Mouse (Mus musculus): Measurements from ENCODE around the gene Iqcb1.

Iqcb1 gene

DNA sequence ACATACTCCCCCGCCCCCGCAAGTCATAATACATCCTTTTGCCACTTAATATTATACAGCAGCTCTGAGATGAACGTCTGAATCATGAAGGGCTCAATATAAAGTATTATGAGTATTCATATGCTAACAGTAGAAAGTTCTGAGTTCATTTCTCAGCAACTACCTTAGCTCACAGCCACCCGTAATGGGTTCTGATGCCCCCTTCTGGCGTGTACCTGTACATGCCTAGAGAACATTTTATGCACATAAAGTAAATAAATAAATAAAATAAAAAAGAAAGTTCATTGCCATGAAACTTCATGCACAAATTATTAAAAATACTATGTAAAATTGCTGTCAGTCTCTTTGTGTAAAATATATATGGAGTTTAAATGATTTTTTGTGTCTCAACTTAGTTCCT is 49.1 kb downstream of the Iqcb1 start:
- DNase-seq, result no peak

DNA sequence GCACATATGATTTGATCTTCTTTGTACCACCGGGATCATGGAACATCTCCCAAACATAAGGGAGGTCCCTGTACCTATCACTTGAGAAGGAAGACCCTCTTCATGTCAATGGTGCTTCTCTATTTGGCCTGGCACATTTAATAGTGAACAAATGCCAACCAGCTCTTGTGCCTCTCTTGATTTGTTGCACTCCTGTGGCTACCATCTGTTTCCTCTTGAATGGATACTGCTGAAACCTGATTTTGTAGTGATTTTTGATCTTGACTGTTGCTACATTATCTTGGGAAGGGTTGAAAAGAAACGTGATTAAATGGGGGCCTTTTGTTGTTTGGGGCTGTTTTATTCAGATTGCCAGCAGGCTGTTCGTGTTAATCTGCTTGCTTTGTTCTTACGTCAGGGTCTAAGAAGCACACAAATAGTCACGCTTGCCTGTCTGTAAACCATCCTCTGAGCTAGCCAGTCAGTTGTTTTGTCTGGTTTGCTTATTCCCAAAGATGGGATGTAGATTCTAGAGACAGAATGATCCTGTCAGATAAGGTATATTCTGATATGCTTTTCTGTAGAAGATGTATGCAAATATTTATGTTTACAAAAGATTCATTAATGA is 54.7 kb downstream of the Iqcb1 start:
- DNase-seq, result no peak

DNA sequence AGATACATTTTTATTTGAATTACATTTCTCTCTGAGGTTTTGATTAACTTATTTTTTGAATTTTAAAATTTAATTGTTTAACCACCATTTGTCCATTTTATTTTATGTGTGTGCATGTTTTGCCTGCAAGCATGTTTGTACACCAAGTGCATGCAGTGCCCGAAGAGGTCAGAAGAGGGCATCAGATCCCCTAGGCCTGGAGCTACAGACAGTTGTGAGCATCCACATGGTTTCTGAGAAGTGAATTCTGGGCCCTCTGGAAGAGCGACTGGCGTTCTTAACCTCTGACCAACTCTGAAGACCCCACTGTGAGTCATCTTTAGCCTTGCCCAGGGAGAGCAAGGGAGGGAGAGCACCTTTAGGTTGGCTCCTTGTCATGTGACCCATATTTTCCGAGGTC is 56.7 kb downstream of the Iqcb1 start:
- DNase-seq, result peak; percentile 48

DNA sequence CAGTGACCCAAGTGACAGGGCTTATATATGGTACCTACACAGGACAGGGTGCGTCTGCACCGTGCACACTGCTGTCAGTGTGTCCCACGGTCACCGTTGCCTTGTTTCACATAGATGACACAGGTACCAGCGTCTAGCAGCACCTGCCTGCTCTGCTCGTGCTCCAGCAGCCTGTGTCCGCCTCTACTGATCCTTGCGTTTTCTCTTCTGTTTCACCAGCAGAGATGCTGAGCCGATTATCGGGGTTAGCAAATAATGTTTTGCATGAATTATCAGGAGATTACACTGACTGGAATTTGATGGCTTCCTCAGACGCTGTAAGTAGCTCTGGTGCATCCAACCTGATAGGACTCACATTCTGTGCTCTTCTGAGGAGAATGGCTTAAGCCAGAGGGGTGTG is 57.7 kb downstream of the Iqcb1 start:
- DNase-seq, result no peak

DNA sequence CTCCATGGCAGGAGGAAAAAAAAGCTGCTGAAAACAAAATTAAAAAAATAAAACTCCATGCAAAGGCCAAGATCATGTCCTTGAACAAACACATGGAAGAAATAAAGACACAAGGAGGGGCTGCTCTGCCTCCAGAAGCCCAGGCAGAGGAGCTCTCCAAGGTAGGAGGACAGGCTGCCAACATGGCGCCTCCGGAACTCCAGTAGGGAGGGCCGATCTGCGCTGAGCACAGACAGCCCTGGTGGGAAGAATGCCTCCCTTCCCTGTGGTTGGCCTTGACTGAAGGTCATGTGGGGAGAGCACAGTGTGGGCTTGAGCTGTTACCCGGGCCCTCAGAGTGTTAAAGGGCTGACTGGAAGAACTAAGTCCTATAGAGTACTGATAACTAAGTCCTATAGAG is 59.4 kb downstream of the Iqcb1 start:
- DNase-seq, result no peak

DNA sequence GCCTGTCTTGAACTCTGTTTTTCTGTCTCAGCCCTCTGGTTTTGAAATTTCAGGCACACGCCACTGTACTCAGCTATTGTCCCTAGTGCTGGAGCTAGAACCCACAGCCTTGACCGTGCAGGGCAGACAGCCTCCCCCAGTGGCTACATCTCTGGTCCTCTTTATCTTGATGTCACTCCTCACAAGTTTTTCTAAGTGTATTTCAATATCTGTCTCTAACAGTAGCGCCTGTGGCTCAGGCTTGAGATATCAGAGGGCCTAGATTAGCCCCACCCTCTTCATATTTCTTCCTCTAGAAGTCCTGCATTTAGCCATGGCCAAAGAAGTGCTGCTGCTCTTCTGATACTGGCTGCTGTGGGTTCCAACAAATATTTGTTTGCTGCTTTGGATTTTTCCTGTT is 62.4 kb downstream of the Iqcb1 start:
- no peak for DNase-seq

DNA sequence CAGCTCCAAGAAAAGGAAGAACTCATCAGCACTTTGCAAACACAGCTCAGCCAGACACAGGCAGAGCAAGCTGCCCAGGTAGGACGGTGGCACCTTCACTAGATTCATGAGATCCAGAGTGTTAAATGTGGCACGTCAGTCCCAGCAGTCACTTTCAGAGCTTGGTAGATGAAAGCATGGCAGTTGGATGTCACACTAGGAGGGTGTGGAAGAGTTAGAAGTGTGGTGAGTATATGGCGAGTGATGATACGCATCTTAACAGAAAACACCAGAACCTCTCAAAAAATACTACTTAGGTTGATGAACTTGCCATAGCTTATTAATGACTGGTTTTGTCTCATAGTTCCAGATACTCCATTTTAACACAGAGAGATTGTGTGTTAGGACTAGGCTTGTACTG is 63.2 kb downstream of the Iqcb1 start:
- DNase-seq, result no peak

DNA sequence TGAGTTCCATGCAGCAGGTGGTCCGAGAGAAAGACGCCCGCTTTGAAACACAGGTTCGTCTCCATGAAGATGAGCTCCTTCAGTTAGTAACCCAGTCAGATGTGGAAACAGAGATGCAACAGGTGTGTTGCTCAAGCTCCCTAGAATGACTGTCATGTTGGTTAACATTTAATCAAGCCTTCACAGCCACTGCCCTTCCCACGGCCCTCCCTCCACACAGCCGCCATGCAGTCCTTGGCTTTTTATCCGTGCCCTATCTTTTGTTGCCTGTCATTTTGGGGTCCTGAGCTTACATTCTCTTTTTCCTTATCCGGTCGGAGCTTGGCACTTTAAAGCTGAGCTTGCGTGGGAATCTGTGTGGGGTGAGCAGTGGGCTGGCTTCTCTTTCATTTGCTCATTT is 65.1 kb downstream of the Iqcb1 start:
- no peak for DNase-seq

DNA sequence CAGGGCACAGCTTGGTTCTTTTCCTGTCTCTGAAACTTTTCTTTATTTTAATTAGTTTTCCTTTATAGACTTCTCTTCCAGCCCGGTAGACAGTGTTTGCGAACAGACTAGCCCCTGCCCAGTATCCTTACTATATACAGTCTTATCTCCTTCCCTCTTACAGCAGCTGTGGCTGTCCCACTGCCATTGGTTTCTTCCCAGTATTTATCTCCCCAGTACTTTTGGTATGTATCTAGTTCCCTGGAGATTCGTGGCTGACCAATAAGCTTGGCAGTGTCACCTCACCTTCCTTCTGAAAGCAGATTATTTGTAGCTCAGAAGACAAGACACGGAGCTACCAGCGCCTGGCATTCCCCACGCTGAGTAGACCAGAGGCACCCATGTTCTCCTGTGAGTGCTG is 68.5 kb downstream of the Iqcb1 start:
- no peak for DNase-seq

DNA sequence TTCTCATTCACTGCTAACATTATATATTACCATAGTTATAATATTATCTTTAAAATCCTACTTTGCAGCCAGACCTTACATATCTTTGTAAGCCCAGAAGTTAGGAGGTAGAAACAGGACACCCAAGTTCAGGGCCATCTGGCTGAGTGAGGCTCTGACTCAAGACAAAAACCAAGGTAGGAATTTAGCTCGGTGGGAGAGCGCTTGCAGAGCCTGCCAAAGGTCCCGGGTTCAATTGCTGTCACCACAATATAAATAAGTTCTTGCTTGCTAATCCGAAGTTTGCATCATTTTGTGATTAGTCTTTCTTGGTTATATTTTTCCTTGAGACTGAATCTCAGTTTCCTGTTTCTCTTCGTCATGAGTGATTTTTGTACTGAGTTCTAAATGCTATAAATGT is 75.0 kb downstream of the Iqcb1 start:
- DNase-seq, result no peak

DNA sequence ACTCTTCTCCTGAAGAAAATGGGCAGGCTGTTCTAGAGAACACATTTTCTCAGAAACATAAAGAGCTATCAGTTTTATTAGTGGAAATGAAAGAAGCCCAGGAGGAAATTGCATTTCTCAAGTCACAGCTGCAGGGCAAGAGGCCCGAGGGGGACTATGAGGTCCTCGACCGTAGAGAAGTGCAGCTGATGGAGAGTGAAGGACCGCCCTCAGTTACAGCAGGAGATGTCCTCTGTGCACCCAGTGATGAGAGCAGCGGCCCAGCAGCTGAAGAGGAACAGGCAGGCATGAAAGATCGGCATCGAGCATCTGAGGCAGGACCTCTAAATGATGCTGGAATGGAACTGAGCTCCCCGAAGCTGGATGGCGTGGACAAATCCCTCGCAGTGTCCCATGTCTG is 83.7 kb downstream of the Iqcb1 start:
- DNase-seq, result no peak

DNA sequence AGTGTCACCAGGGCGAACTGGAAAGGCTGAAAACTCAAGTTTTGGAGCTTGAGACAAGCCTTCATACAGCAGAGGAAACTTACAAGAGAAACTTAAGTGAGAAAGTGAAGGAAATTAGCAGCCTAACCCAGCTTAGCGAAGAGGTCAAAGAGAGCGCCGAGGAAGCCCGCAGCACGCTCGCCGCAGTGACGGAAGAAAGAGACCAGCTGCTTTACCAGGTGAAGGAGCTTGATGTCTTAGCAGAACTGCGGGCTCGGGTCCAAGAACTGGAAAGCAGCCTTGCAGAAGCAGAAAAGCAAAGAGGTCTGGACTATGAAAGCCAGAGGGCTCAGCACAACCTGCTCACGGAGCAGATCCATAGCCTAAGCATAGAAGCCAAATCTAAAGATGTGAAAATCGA is 84.1 kb downstream of the Iqcb1 start:
- DNase-seq, result peak; percentile 19

DNA sequence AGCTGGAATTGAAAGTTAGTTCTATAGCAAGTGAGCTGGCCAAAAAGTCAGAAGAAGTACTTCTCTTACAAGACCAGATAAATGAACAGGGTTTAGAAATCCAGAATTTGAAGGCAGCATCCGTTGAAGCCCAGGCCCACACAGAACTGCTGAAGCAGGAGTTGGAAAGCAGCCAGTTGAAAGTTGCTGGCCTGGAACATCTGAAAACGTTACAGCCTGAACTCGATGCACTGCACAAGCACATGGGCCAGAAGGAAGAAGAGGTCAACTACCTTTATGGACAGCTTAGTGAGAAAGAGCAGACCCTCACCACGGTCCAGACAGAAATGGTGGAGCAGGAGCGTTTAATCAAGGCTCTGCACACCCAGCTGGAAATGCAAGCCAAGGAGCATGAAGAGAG is 86.0 kb downstream of the Iqcb1 start:
- peak; percentile 69 for DNase-seq

DNA sequence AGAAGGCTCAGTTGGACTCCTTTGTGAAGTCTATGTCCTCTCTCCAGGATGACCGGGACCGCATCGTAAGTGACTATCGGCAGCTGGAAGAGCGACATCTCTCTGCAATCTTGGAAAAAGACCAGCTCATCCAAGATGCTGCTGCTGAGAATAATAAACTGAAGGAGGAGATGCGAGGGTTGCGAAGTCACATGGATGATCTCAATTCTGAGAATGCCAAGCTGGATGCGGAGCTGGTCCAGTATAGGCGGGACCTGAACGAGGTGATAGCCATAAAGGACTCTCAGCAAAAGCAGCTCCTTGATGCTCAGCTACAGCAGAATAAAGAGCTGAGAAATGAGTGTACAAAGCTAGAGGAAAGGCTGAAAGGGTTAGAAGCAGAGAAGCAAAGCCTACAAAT is 90.3 kb downstream of the Iqcb1 start:
- DNase-seq, result no peak

DNA sequence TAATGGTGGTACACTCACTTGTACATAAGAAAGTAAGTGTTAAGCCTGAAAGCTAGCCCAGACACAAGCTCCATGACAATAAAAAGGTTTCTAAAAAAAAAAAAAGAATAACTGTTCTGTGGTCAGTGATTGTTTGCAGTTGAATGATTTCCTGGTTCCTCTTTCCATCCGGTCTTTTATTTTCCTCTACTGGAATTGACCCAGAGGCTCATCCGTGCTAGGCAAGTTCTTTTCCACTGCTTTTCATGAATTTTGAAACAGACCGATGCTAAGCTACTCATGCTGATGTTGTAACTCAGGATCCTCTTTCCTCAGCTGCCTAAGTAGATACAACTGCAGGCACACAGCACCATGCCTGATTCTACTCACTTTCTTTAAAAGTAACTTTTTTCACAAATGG is 92.2 kb downstream of the Iqcb1 start:
- DNase-seq, result no peak

DNA sequence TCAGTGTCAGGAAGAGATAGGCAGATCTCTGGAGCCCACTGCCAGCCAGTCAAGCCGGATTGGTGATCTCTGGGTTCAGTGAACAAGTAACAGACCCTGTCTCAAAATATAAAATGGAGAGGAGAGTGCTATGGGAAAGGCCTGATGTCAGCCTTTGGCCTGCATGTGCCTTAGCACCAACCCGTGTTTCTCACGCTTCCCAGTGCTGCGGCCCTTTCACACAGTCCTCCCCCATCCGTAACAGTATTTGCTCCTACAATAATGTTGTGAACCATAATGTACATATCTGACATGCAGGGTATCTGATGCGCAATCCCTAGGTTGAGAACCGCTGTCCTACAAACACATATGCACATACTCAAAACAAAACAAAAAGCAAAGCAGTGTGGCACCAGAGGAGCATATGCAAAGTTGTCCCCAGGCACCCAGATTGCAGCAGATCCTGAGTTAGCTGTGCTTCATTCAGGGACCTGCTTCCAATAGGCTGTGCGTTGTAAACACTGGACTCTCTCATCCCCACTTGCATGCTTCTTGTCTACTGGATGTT is 93.0 kb downstream of the Iqcb1 start:
- no peak for DNase-seq

DNA sequence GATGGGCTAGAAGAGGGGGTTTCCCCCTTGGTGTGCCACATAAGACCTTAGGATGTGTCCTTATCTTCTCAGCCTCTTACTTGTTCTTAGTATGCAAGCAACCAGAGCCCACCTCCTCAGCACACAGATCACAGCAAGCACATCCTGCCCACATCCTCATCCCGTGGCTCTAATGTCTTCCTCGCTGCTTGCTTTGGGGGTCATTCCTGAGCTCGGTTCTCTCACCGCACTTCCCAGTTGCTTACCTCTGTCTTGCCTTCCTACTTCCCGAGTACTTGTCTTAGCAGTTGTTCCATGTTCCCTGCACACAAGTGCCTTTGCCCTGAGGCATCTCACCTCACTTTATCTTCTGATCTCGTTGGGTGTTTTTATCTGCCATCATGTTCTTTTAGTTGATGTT is 93.8 kb downstream of the Iqcb1 start:
- no peak for DNase-seq

All from kidney, postnatal 10 days (tissue).